Mouse (Mus musculus) lung, postnatal 10 days (tissue): ENCODE measurements around the gene Arid1b.
"Not testable (repeated sequence)": the region's sequence is repeated elsewhere in the genome, so short reads cannot be mapped to it uniquely, and the experiment has no call there.

ENCODE experiments used
- DNase-seq: peaks from one replicate; pipeline ENCODE4 v3.0.0; 2021

Arid1b gene

GRCm38 (mm10) chr17:5093343-5093742 is 99.2 kb downstream of the Arid1b start:
- not testable (repeated sequence) for DNase-seq

- DNase-seq, result no peak
Measured at GRCm38 (mm10) chr17:5094636-5095035, 100.5 kb downstream of the Arid1b start.

- no peak for DNase-seq
Measured at GRCm38 (mm10) chr17:5095741-5096140, 101.6 kb downstream of the Arid1b start.

- no peak for DNase-seq
Measured at GRCm38 (mm10) chr17:5097046-5097445, 102.9 kb downstream of the Arid1b start.

- DNase-seq, result no peak
Measured at GRCm38 (mm10) chr17:5097545-5098475, 103.7 kb downstream of the Arid1b start.

- no peak for DNase-seq
Measured at GRCm38 (mm10) chr17:5098727-5099126, 104.6 kb downstream of the Arid1b start.

- no peak for DNase-seq
Measured at GRCm38 (mm10) chr17:5099238-5099637, 105.1 kb downstream of the Arid1b start.

- no peak for DNase-seq
Measured at GRCm38 (mm10) chr17:5101157-5101556, 107.0 kb downstream of the Arid1b start.

GRCm38 (mm10) chr17:5101887-5102286 is 107.8 kb downstream of the Arid1b start:
- peak; percentile 78 for DNase-seq

- no peak for DNase-seq
Measured at GRCm38 (mm10) chr17:5105746-5106145, 111.6 kb downstream of the Arid1b start.

- DNase-seq, result no peak
Measured at GRCm38 (mm10) chr17:5106263-5107195, 112.4 kb downstream of the Arid1b start.

GRCm38 (mm10) chr17:5107501-5107900 is 113.4 kb downstream of the Arid1b start:
- no peak for DNase-seq

GRCm38 (mm10) chr17:5108022-5108421 is 113.9 kb downstream of the Arid1b start:
- DNase-seq, result no peak

- DNase-seq, result no peak
Measured at GRCm38 (mm10) chr17:5108546-5109142, 114.5 kb downstream of the Arid1b start.

- no peak for DNase-seq
Measured at GRCm38 (mm10) chr17:5109343-5109742, 115.2 kb downstream of the Arid1b start.

GRCm38 (mm10) chr17:5110159-5110558 is 116.0 kb downstream of the Arid1b start:
- no peak for DNase-seq

GRCm38 (mm10) chr17:5110981-5111380 is 116.8 kb downstream of the Arid1b start:
- DNase-seq, result not testable (repeated sequence)

GRCm38 (mm10) chr17:5112116-5112515 is 118.0 kb downstream of the Arid1b start:
- no peak for DNase-seq

- DNase-seq, result no peak
Measured at GRCm38 (mm10) chr17:5115952-5116351, 121.8 kb downstream of the Arid1b start.

GRCm38 (mm10) chr17:5116990-5117389 is 122.9 kb downstream of the Arid1b start:
- DNase-seq, result no peak

GRCm38 (mm10) chr17:5118171-5118570 is 124.0 kb downstream of the Arid1b start:
- no peak for DNase-seq

GRCm38 (mm10) chr17:5124643-5125042 is 130.5 kb downstream of the Arid1b start:
- no peak for DNase-seq
